Mouse (Mus musculus) olfactory bulb, adult 2 months (tissue): ENCODE measurements at regions not wholly inside any gene's neighbourhood (a gene's known extent, or its start where the extent isn't known, plus 50 kb on each side); places are given as distances from the start of the nearest gene placed in this dataset.
A peak's percentile ranks its signal among the peaks of the same experiment; 100 is the strongest.
"Not testable (repeated sequence)": the region's sequence is repeated elsewhere in the genome, so short reads cannot be mapped to it uniquely, and the experiment has no call there.

Experiments used
- H3K27ac ChIP-seq: fragments of 200-500 bp; 2 replicates; pipeline ENCODE4 v1.5.1; 2012; ENCODE audit warnings: low read depth, low read length; ENCODE audit not compliant: insufficient read depth
- H3K4me1 ChIP-seq: fragments of 200-500 bp; 2 replicates; pipeline ENCODE4 v1.6.1; 2012; ENCODE audit warnings: low read length; ENCODE audit not compliant: control insufficient read depth, insufficient read depth
- H3K4me3 ChIP-seq: fragments of 200-500 bp; 2 replicates; pipeline ENCODE4 v1.5.1; 2012; ENCODE audit warnings: mild to moderate bottlenecking, low read depth, low read length, moderate library complexity; ENCODE audit not compliant: insufficient read depth
- CTCF ChIP-seq: fragments of 200-500 bp; IDR thresholded peaks from 2 replicates; pipeline ENCODE4 v1.5.1; 2012; ENCODE audit warnings: low read depth, mild to moderate bottlenecking, low read length, moderate library complexity; ENCODE audit not compliant: insufficient read depth
- POLR2A ChIP-seq: fragments of 200-500 bp; IDR thresholded peaks from 2 replicates; pipeline ENCODE4 v1.6.1; 2012; ENCODE audit warnings: mild to moderate bottlenecking, low read depth, low read length, moderate library complexity; ENCODE audit not compliant: insufficient read depth
- WGBS: fragments of 180-500 bp; shearing (Covaris S2); methylation state at CpG from one replicate; pipeline ENCODE4 v1.1.7; 2018; 5-methylcytosine and 5-hydroxymethylcytosine counted together

- no peak for TF ChIP-seq POLR2A
- TF ChIP-seq CTCF = no peak
- Histone ChIP-seq H3K27ac (no peak overlapping the region), H3K4me1 (no peaks in the 10 kb centered on the region), H3K4me3 (no peak overlapping the region)
- WGBS = 57% methylated on average over 8 of the region's 8 CpGs
These were observed 108.6 kb upstream of the Klf3 start for GRCm38 (mm10) chr5:64694606-64695005.

GRCm38 (mm10) chr5:64696099-64696498 lies 107.1 kb upstream of the Klf3 start:
- 91% methylated on average over 14 of the region's 14 CpGs for WGBS
- no peak for TF ChIP-seq POLR2A
- TF ChIP-seq CTCF = no peak
- Histone ChIP-seq H3K4me1 (peaks cover under 1% of the 10 kb centered on the region; the same call in 1 of the 2 replicates), H3K4me3 (no peak overlapping the region), H3K27ac (no peak overlapping the region)

DNA sequence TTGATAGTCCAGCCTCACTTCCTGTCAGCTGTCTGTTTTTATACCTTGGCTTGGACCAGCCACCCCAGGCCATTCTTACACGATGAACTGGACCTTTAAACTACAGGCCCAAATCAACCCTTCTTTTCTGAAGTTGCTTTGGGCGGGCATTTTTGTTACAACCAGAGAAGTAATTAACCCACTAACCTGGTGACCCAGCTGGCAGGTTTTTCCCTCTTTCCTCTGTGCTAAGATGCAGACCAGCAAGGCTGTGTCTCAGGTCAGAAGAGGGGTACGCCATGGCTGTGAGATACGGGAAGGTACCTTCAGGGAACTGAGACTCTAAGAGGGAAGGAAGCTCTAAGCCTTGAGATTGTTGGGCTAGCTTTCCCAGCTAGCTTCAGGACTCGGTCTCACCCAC lies 105.7 kb upstream of the Klf3 start:
- Histone ChIP-seq H3K4me3 (no peak overlapping the region), H3K27ac (no peak overlapping the region), H3K4me1 (peaks cover 7% of the 10 kb centered on the region)
- no peak for TF ChIP-seq POLR2A
- TF ChIP-seq CTCF = no peak
- WGBS = 92% methylated on average over 5 of the region's 5 CpGs

DNA sequence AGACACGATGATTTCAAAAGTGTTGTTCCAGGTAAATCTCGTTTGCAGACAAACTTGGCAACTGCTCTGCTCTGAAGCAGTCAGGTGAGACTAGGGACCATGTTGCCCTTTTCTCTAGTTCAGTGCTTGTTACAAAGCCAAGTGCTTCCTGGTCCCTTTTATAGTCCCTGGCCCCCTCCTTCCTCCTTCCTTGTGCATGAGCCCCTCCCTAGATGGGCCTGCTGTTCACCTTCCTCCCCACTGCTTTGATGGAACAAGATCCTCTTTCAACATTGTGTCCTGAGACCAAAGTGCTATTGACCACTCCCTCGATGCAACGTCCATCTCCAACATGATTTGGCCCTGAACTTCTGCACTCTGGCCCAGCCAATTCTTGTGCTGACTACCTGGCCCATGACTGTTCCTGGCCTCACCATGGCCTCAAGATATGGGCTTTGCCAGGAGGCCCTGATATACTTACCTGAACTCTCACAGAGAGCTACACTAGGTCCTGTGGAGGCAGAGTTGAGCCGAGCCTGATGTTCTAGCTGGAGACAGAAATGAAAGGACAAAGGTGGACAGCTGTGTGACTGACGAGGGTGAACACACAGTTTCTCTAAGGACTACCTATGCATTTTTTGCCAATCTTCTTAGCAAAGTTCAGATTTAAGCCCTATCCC lies 104.6 kb upstream of the Klf3 start:
- Histone ChIP-seq H3K4me3 (no peak overlapping the region), H3K27ac (no peak overlapping the region), H3K4me1 (peaks cover 10% of the 10 kb centered on the region)
- WGBS = 90% methylated on average over 6 of the region's 6 CpGs
- TF ChIP-seq CTCF (no peak), POLR2A (no peak)

DNA sequence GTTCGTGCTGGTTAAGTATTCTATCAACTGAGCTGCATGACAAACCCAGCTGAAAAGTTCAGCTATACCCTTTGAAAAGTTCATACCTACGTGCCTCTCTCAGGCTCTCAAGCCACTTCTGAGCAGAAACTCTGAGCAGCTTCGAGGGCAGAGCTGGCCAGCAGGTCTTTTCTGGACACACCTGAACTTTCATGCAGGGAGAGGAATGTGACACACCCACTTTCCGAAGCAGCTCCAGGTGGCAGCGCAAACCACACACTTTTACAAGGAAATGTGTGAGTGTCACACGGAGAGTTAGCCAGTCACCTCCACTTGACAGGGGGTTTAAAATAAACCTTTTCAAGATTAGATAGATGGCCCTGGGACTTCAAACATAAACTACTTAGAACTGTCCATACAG lies 103.2 kb upstream of the Klf3 start:
- WGBS = 91% methylated on average over 6 of the region's 6 CpGs
- TF ChIP-seq POLR2A (no peak), CTCF (no peak)
- H3K4me1 ChIP-seq = peaks cover 13% of the 10 kb centered on the region
- no peak overlapping the region for H3K4me3 ChIP-seq
- H3K27ac ChIP-seq = no peak overlapping the region

DNA sequence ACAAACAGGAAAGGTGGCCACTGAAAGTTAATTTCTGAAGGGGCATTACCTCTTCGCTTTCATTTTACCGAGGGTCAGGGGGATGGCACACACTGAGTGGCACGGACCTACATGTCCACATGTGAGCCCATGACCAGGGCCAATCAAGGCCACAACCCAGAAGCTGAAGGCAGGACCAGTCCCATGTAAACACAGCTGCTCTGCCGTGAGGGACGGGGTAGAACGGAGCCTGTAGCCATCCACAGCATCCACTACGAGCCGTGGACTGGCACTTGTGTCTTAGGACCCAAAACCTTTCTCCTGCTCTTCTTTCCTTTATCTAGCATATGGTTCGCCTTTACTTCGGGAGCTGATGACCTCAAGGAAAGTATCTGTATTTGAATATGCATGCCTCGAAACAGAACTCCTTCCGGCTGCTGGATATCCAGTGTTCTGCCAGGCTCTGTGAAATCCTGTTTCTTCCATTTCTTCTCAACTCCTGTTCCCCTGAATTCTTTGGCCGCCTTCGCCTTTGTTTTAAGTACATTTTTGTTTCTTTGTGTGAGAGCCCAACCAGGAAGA lies 101.9 kb upstream of the Klf3 start:
- TF ChIP-seq POLR2A (no peak), CTCF (no peak)
- H3K27ac ChIP-seq = peak overlapping the region; percentile 11; the same call in 1 of the 2 replicates
- peaks cover 13% of the 10 kb centered on the region for H3K4me1 ChIP-seq
- WGBS = 52% methylated on average over 14 of the region's 14 CpGs
- H3K4me3 ChIP-seq = no peak overlapping the region

GRCm38 (mm10) chr5:64701780-64702231 lies 101.4 kb upstream of the Klf3 start:
- Histone ChIP-seq H3K27ac (peak overlapping the region; percentile 11; the same call in 1 of the 2 replicates), H3K4me1 (peaks cover 13% of the 10 kb centered on the region), H3K4me3 (no peak overlapping the region; the same call in 1 of the 2 replicates)
- 15% methylated on average over 7 of the region's 7 CpGs for WGBS
- TF ChIP-seq POLR2A (no peak), CTCF (no peak)

- H3K4me1 ChIP-seq = peaks cover 13% of the 10 kb centered on the region
- H3K4me3 ChIP-seq, H3K27ac ChIP-seq: not testable (repeated sequence)
- WGBS = 88% methylated on average over 1 of the region's 1 CpGs
These were observed 100.8 kb upstream of the Klf3 start for GRCm38 (mm10) chr5:64702404-64702803.

GRCm38 (mm10) chr5:64703091-64703872 lies 99.9 kb upstream of the Klf3 start:
- WGBS = 46% methylated on average over 9 of the region's 9 CpGs
- H3K4me3 ChIP-seq = no peak overlapping the region
- TF ChIP-seq POLR2A = no peak
- no peak for TF ChIP-seq CTCF
- H3K4me1 ChIP-seq = peaks cover 13% of the 10 kb centered on the region
- no peak overlapping the region for H3K27ac ChIP-seq
